Mouse (Mus musculus) limb, embryonic 14.5 days (tissue): ENCODE measurements at regions not wholly inside any gene's neighbourhood (a gene's known extent, or its start where the extent isn't known, plus 50 kb on each side); places are given as distances from the start of the nearest gene placed in this dataset.
"Not testable (repeated sequence)": the region's sequence is repeated elsewhere in the genome, so short reads cannot be mapped to it uniquely, and the experiment has no call there.

Experiments
- ATAC-seq: fragments of 200-750 bp; cut with Nextera tagmentation; 2 replicates; pipeline ENCODE4 v1.8.0; 2017; ENCODE audit warnings: low read depth, moderate number of reproducible peaks, moderate TSS enrichment; ENCODE audit not compliant: low FRiP score
- DNase-seq: peaks from one replicate; pipeline ENCODE4 v3.0.0-alpha.2; 2015; ENCODE audit warnings: low spot score
- H3K27ac ChIP-seq: fragments of 300-500 bp; sonication (generic); replicated peaks from 2 replicates; pipeline ENCODE4 v1.5.1; 2014; ENCODE audit warnings: low read depth, mild to moderate bottlenecking, low read length, moderate library complexity, mixed read lengths
- H3K27me3 ChIP-seq: fragments of 300-500 bp; sonication (generic); 2 replicates; pipeline ENCODE4 v1.6.1; 2014; ENCODE audit warnings: low read length, mixed read lengths; ENCODE audit not compliant: control insufficient read depth, insufficient read depth
- H3K36me3 ChIP-seq: fragments of 300-500 bp; sonication (generic); 2 replicates; pipeline ENCODE4 v1.6.1; 2014; ENCODE audit warnings: mild to moderate bottlenecking, low read length, moderate library complexity, mixed read lengths; ENCODE audit not compliant: control insufficient read depth, insufficient read depth
- H3K4me1 ChIP-seq: fragments of 300-500 bp; sonication (generic); 2 replicates; pipeline ENCODE4 v1.6.1; 2014; ENCODE audit warnings: antibody characterized with exemption, low read length, mixed read lengths; ENCODE audit not compliant: control insufficient read depth, insufficient read depth
- H3K4me2 ChIP-seq: fragments of 300-500 bp; sonication (generic); replicated peaks from 2 replicates; pipeline ENCODE4 v1.6.1; 2014; ENCODE audit warnings: low read depth, mild to moderate bottlenecking, low read length, moderate library complexity; ENCODE audit not compliant: severe bottlenecking
- H3K4me3 ChIP-seq: fragments of 300-500 bp; sonication (generic); replicated peaks from 2 replicates; pipeline ENCODE4 v1.5.1; 2014; ENCODE audit warnings: low read length
- H3K9ac ChIP-seq: fragments of 300-500 bp; sonication (generic); 2 replicates; pipeline ENCODE4 v1.6.1; 2014; ENCODE audit warnings: mild to moderate bottlenecking, low read depth, low read length, moderate library complexity; ENCODE audit not compliant: severe bottlenecking
- H3K9me3 ChIP-seq: fragments of 300-500 bp; sonication (generic); 2 replicates; pipeline ENCODE4 v1.6.1; 2016; ENCODE audit warnings: low read length; ENCODE audit not compliant: control insufficient read depth
- POLR2A ChIP-seq: fragments of 200-500 bp; IDR thresholded peaks from 2 replicates; pipeline ENCODE4 v1.8.0; 2012; ENCODE audit warnings: inconsistent platforms, mild to moderate bottlenecking, moderate library complexity, borderline replicate concordance; ENCODE audit not compliant: insufficient read depth, insufficient read length; ENCODE audit errors: extremely low read depth
- WGBS: fragments of 180-500 bp; shearing (Covaris S2); extraction: QIAGEN DNeasy Blood & Tissue Kit; methylation state at CpG from one replicate; pipeline ENCODE4 v1.1.7; 2014; 5-methylcytosine and 5-hydroxymethylcytosine counted together

DNA sequence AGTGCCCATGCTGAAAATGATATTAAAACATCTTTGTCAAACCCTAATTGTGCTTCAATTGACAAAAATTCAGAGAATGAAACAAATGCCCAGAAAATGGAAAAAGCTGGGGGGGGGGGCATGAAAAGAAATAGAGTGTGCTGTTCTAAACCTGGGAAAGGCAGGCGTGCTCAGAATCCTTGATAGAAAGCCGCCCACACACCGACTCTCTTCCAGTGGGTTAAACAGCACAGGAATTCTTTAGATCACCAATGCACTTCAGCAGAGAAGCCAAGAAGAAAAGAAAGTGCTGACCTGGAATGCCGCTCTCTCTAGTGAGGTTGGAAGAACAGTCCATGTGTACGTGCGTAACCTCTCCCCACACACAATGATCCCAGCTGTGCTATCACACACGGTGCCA, 113.4 kb upstream of the Kcnk2 start:
- WGBS = 86% methylated on average over 7 of the region's 7 CpGs
- H3K9ac ChIP-seq = no peak overlapping the region
- H3K36me3 ChIP-seq = no peaks in the 10 kb centered on the region
- no peak for DNase-seq
- TF ChIP-seq POLR2A = no peak
- H3K4me3 ChIP-seq = no peak overlapping the region
- no peak overlapping the region for H3K4me2 ChIP-seq
- peaks cover 3% of the 10 kb centered on the region; the same call in 1 of the 2 replicates for H3K9me3 ChIP-seq
- no peak overlapping the region for H3K27ac ChIP-seq
- H3K4me1 ChIP-seq = no peaks in the 10 kb centered on the region
- no peak for ATAC-seq
- no peaks in the 10 kb centered on the region for H3K27me3 ChIP-seq

DNA sequence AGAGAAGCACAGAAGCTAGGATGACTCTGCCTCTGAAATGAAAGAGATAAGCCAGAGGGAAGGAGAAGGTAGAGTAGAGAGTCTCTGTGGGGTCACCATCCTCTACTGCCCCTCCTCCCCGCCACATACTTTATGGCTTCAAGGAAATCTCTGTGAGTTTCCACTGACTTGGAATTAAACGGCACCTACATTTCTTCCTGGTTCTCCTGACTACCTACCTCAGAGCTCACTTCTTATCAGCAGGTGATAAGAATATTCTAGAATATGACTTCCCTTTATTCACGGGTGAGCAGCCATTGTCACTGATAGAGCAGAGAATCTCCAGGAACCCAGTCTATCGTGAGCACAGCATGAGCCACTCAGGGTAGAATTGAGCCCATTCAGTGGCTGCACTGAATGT, 111.3 kb upstream of the Kcnk2 start:
- no peak overlapping the region for H3K9ac ChIP-seq
- no peak overlapping the region for H3K4me2 ChIP-seq
- H3K27me3 ChIP-seq = no peaks in the 10 kb centered on the region
- TF ChIP-seq POLR2A = no peak
- no peaks in the 10 kb centered on the region for H3K36me3 ChIP-seq
- no peak for ATAC-seq
- H3K4me1 ChIP-seq = no peaks in the 10 kb centered on the region
- H3K4me3 ChIP-seq = no peak overlapping the region
- DNase-seq = no peak
- H3K27ac ChIP-seq = no peak overlapping the region
- 88% methylated on average over 4 of the region's 4 CpGs for WGBS
- H3K9me3 ChIP-seq = peaks cover 10% of the 10 kb centered on the region

DNA sequence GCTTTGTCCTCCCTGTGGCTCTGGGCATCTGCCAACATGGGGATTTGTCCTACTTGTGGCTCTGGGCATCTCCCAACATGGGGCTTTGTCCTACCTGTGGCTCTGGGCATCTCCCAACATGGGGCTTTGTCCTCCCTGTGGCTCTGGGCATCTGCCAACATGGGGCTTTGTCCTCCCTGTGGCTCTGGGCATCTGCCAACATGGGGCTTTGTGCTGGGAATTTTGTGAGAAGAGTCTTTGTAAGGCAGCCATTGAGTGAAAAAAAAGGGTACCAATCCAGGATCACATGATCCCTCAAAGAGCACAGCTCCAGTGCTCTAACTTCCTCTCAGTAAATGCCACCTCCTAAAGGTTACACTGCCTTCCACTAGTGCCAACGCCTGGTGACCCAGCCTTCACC, 105.2 kb upstream of the Kcnk2 start:
- H3K4me3 ChIP-seq, ATAC-seq, DNase-seq, H3K27ac ChIP-seq, H3K4me1 ChIP-seq, H3K4me2 ChIP-seq, H3K27me3 ChIP-seq, H3K36me3 ChIP-seq, H3K9ac ChIP-seq: not testable (repeated sequence)
- peaks cover 13% of the 10 kb centered on the region for H3K9me3 ChIP-seq
- 83% methylated on average over 1 of the region's 1 CpGs for WGBS

DNA sequence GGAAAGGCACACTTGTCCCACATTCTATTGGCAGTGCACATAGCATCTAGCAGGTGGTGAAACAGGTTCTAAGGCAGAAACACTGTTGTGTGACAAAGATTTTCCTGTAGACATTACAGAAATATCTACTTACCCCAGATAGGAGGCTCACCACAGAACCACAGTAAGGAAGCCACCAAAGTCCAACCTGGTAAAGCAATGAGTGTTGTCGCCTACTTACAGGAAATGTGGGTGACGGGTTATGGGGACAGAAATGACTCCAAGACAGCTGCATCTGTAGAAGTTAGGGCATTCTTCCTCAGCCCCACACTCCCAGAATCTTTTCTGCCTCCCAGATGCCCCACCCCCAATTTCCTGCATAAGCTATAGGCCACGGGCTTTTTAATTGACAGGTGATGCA, 97.6 kb upstream of the Kcnk2 start:
- H3K4me1 ChIP-seq = peaks cover 3% of the 10 kb centered on the region; the same call in 1 of the 2 replicates
- DNase-seq = no peak
- H3K9me3 ChIP-seq = no peaks in the 10 kb centered on the region
- 76% methylated on average over 3 of the region's 3 CpGs for WGBS
- no peaks in the 10 kb centered on the region for H3K27me3 ChIP-seq
- H3K4me3 ChIP-seq = no peak overlapping the region
- no peak for ATAC-seq
- TF ChIP-seq POLR2A = no peak
- no peak overlapping the region for H3K9ac ChIP-seq
- H3K27ac ChIP-seq = no peak overlapping the region
- H3K4me2 ChIP-seq = no peak overlapping the region
- no peaks in the 10 kb centered on the region for H3K36me3 ChIP-seq

DNA sequence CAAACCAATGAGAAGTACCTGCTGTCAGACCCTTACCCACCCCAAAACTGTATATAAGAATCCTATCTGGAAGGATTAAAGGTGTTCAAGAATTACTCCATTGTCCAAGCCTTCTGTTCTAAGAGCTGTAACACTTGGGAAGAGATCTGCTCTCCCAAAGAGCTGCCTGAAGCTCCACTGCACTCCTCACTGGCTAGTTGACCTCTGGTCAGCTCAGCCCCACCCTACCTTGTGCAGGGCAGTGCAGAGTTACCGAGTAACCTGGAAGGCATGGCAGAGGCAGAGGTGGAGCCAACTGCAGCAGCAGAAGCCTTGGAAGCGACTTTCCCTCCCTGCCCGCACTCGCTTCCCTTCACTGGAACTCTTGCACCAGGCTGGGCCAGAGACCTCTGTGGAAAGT, 97.1 kb upstream of the Kcnk2 start:
- Histone ChIP-seq H3K9me3 (no peaks in the 10 kb centered on the region), H3K36me3 (no peaks in the 10 kb centered on the region), H3K9ac (no peak overlapping the region), H3K27ac (no peak overlapping the region), H3K4me1 (peaks cover 3% of the 10 kb centered on the region; the same call in 1 of the 2 replicates), H3K27me3 (no peaks in the 10 kb centered on the region), H3K4me3 (no peak overlapping the region), H3K4me2 (no peak overlapping the region)
- no peak for TF ChIP-seq POLR2A
- ATAC-seq (no peak), DNase-seq (no peak)
- WGBS = 73% methylated on average over 4 of the region's 4 CpGs

DNA sequence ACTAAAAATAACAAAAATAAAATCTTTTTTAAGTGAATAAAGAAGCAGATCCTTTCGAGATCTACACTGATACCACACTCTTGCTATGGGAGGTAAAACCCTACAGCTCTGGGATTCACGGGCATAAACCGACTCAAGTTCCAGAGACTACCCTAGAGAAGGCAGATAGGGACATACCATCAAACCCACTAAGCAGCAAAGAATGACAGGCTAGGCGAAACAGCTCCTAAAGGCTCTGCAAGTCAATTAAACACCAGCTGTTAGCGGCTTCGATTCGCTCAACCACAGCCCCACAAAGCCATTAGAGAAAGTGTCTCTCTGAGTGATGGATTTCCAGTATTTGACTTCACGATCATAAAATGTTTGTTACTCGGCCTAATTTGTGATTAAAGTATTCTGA, 95.0 kb upstream of the Kcnk2 start:
- Histone ChIP-seq H3K27me3 (no peaks in the 10 kb centered on the region), H3K4me2 (no peak overlapping the region), H3K9me3 (no peaks in the 10 kb centered on the region), H3K27ac (no peak overlapping the region), H3K36me3 (no peaks in the 10 kb centered on the region), H3K9ac (no peak overlapping the region), H3K4me1 (peaks cover 3% of the 10 kb centered on the region; the same call in 1 of the 2 replicates), H3K4me3 (no peak overlapping the region)
- 55% methylated on average over 9 of the region's 9 CpGs for WGBS
- no peak for DNase-seq
- no peak for TF ChIP-seq POLR2A
- ATAC-seq = no peak
